Mouse (Mus musculus) CH12.LX (cell line): ENCODE measurements around the gene Nudt16. TPM values are rescaled to one million over a fixed set of nuclear protein-coding genes. Genes with fewer than 3 reads are reported as not detected.

Source experiments
- DNase-seq: peaks from one replicate; pipeline ENCODE4 v3.0.0-alpha.2; 2013; ENCODE audit errors: extremely low read depth
- H3K27ac ChIP-seq: 2 replicates; pipeline ENCODE4 v1.5.1; 2012; ENCODE audit warnings: low read depth, mild to moderate bottlenecking, control low read depth, moderate library complexity; ENCODE audit not compliant: insufficient read depth
- H3K27me3 ChIP-seq: replicated peaks from 2 replicates; pipeline ENCODE3; 2012; ENCODE audit warnings: inconsistent platforms
- H3K36me3 ChIP-seq, 2 experiments: replicated peaks in 1 of 2; 2 replicates each; pipeline versions ENCODE3 to v1.6.1; 2012; ENCODE audit warnings: inconsistent platforms in 1 of 2, low read length in 1 of 2, mild to moderate bottlenecking in 1 of 2, mixed read lengths in 1 of 2, moderate library complexity in 1 of 2; ENCODE audit not compliant: control insufficient read depth in 1 of 2, insufficient read depth in 1 of 2
- H3K4me1 ChIP-seq, 2 experiments: 2 replicates each; pipeline ENCODE4 v1.6.1; 2012; ENCODE audit warnings: inconsistent platforms in 1 of 2, moderate library complexity in 1 of 2; ENCODE audit not compliant: insufficient read depth in 2 of 2, control insufficient read depth in 1 of 2
- H3K4me2 ChIP-seq: 2 replicates; pipeline ENCODE4 v1.6.1; 2012; ENCODE audit warnings: low read depth, mild to moderate bottlenecking, control low read depth; ENCODE audit not compliant: poor library complexity, insufficient read depth, severe bottlenecking
- H3K4me3 ChIP-seq, 3 experiments: fragments of 150-350 bp in 1 of 3; sonication (generic) in 1 of 3; replicated peaks in 1 of 3; 2 replicates each; pipeline versions ENCODE3 to v1.5.1; 2011 to 2012; ENCODE audit warnings: low read depth in 2 of 3, low read length in 2 of 3, mild to moderate bottlenecking in 2 of 3, moderate library complexity in 2 of 3, control low read depth in 1 of 3, improper control_type of control experiment in 1 of 3, inconsistent platforms in 1 of 3, mixed read lengths in 1 of 3; ENCODE audit not compliant: poor library complexity in 1 of 3
- H3K79me2 ChIP-seq: replicated peaks from 2 replicates; pipeline ENCODE4 v1.6.1; 2012; ENCODE audit warnings: mild to moderate bottlenecking, moderate library complexity; ENCODE audit not compliant: control insufficient read depth, poor library complexity, insufficient read depth, severe bottlenecking; ENCODE audit errors: extremely low read depth
- H3K9ac ChIP-seq: 2 replicates; pipeline ENCODE4 v1.6.1; 2012; ENCODE audit warnings: low read depth, mild to moderate bottlenecking, control low read depth, moderate library complexity; ENCODE audit not compliant: insufficient read depth
- H3K9me3 ChIP-seq: replicated peaks from 2 replicates; pipeline ENCODE3; 2012; ENCODE audit warnings: low read length, inconsistent platforms, mixed read lengths
- BHLHE40 ChIP-seq: IDR thresholded peaks from 2 replicates; pipeline ENCODE4 v1.6.1; 2011; ENCODE audit warnings: mild to moderate bottlenecking, low read depth, low read length, improper control_type of control experiment
- CHD2 ChIP-seq: IDR thresholded peaks from 2 replicates; pipeline ENCODE4 v1.6.1; 2011; ENCODE audit warnings: low read length, improper control_type of control experiment
- CTCF ChIP-seq, 2 experiments: IDR thresholded peaks in 1 of 2; conservative IDR thresholded peaks in 1 of 2; 2 replicates each; pipeline ENCODE4 v1.5.1; 2011 to 2012; ENCODE audit warnings: low read depth in 2 of 2, low read length in 2 of 2, improper control_type of control experiment in 1 of 2, inconsistent platforms in 1 of 2, mild to moderate bottlenecking in 1 of 2, moderate library complexity in 1 of 2
- E2F4 ChIP-seq: IDR thresholded peaks from 2 replicates; pipeline ENCODE4 v1.6.1; 2011; ENCODE audit warnings: low read depth, low read length, improper control_type of control experiment; ENCODE audit not compliant: insufficient replicate concordance
- ELF1 ChIP-seq: IDR thresholded peaks from 2 replicates; pipeline ENCODE4 v1.6.1; 2014; ENCODE audit warnings: low read depth, mild to moderate bottlenecking, inconsistent platforms, low read length, improper control_type of control experiment
- EP300 ChIP-seq: IDR thresholded peaks from 2 replicates; pipeline ENCODE4 v1.6.1; 2011; ENCODE audit warnings: low read length, improper control_type of control experiment
- ETS1 ChIP-seq: conservative IDR thresholded peaks from 2 replicates; pipeline ENCODE4 v1.6.1; 2012; ENCODE audit warnings: low read depth, mild to moderate bottlenecking, inconsistent platforms, low read length, improper control_type of control experiment, moderate library complexity
- IRF4 ChIP-seq: IDR thresholded peaks from 2 replicates; pipeline ENCODE4 v1.6.1; 2014; ENCODE audit warnings: low read depth, mild to moderate bottlenecking, inconsistent platforms, low read length, improper control_type of control experiment
- JUN ChIP-seq: IDR thresholded peaks from 2 replicates; pipeline ENCODE4 v1.6.1; 2011; ENCODE audit warnings: low read depth, mild to moderate bottlenecking, low read length, improper control_type of control experiment, moderate library complexity; ENCODE audit not compliant: insufficient read depth
- MAX ChIP-seq: IDR thresholded peaks from 2 replicates; pipeline ENCODE4 v1.6.1; 2011; ENCODE audit warnings: low read length, improper control_type of control experiment
- MYC ChIP-seq: IDR thresholded peaks from 2 replicates; pipeline ENCODE4 v1.6.1; 2011; ENCODE audit warnings: low read depth, mild to moderate bottlenecking, improper control_type of control experiment, low read length
- NRF1 ChIP-seq: IDR thresholded peaks from 2 replicates; pipeline ENCODE4 v1.6.1; 2014; ENCODE audit warnings: low read depth, mild to moderate bottlenecking, inconsistent platforms, low read length, improper control_type of control experiment, moderate library complexity
- PAX5 ChIP-seq: IDR thresholded peaks from 2 replicates; pipeline ENCODE4 v1.6.1; 2012; ENCODE audit warnings: low read length, inconsistent platforms, mixed read lengths
- RCOR1 ChIP-seq: conservative IDR thresholded peaks from 2 replicates; pipeline ENCODE4 v1.6.1; 2012; ENCODE audit warnings: low read depth, mild to moderate bottlenecking, inconsistent platforms, low read length, improper control_type of control experiment
- TBP ChIP-seq: conservative IDR thresholded peaks from 2 replicates; pipeline ENCODE4 v1.6.1; 2011; ENCODE audit warnings: low read depth, low read length, improper control_type of control experiment
- TCF12 ChIP-seq: IDR thresholded peaks from 2 replicates; pipeline ENCODE4 v1.6.1; 2014; ENCODE audit warnings: low read depth, mild to moderate bottlenecking, inconsistent platforms, low read length, improper control_type of control experiment
- UBTF ChIP-seq: IDR thresholded peaks from 2 replicates; pipeline ENCODE4 v1.6.1; 2012; ENCODE audit warnings: low read depth, mild to moderate bottlenecking, inconsistent platforms, low read length, improper control_type of control experiment, moderate library complexity
- USF2 ChIP-seq: conservative IDR thresholded peaks from 2 replicates; pipeline ENCODE4 v1.6.1; 2011; ENCODE audit warnings: low read depth, low read length, improper control_type of control experiment
- ZKSCAN1 ChIP-seq: IDR thresholded peaks from 2 replicates; pipeline ENCODE4 v1.6.1; 2012; ENCODE audit warnings: low read depth, inconsistent platforms, low read length, improper control_type of control experiment, borderline replicate concordance
- ZMIZ1 ChIP-seq: IDR thresholded peaks from 2 replicates; pipeline ENCODE4 v1.6.1; 2012; ENCODE audit warnings: low read depth, mild to moderate bottlenecking, inconsistent platforms, low read length, improper control_type of control experiment
- ZNF384 ChIP-seq: IDR thresholded peaks from 2 replicates; pipeline ENCODE4 v1.6.1; 2012; ENCODE audit warnings: low read depth, low read length, improper control_type of control experiment, inconsistent platforms
- dilution Hi-C: fragments of 300-500 bp; cut with MboI; formaldehyde crosslinking; loops from 2 replicates; pipeline ENCODE4 v1.14.3; 2020; ENCODE audit warnings: low sequenced_read_pairs; ENCODE audit not compliant: extremely low pct_unique_long_range_greater_than_20kb, extremely low pct_ligation_motif_present
- in situ Hi-C: fragments of 300-500 bp; cut with MboI; formaldehyde crosslinking; loops from 3 replicates; pipeline ENCODE4 v1.14.3; 2019; ENCODE audit warnings: low sequenced_read_pairs, low pct_ligation_motif_present, low pct_unique_long_range_greater_than_20kb, mixed read lengths
- polyA plus RNA-seq: library from polyadenylated mRNA; unstranded; fragments of >175 nt; gene quantifications from 2 replicates; pipeline ENCODE4 v1.2.1, GENCODE M21; 2012; ENCODE audit warnings: low read depth; ENCODE audit not compliant: insufficient read length
- total RNA-seq, 2 experiments: library from RNA; depleted of rRNA; stranded (reverse); fragments of 300-350 nt in 1 of 2; fragments of >200 nt in 1 of 2; gene quantifications; 2 replicates each; pipeline ENCODE4 v1.2.3; 2012 to 2014

The Nudt16 gene
- total and polyA plus RNA-seq, 3 experiments: 18.9 to 22.2 (median 20.6) TPM

- Histone ChIP-seq H3K27ac (no peak overlapping the region), H3K36me3 (no peaks in the 10 kb centered on the region), H3K9ac (no peak overlapping the region), H3K4me1 (peaks cover 3 to 9% of the 10 kb centered on the region in 2 experiments), H3K4me2 (no peak overlapping the region), H3K27me3 (no peaks in the 10 kb centered on the region), H3K79me2 (no peaks in the 10 kb centered on the region), H3K9me3 (no peaks in the 10 kb centered on the region), H3K4me3 (no peak overlapping the region)
- DNase-seq: no peak
- in situ Hi-C loops: loop anchor here (25.0 kb wide), 1 partner anchor 251 kb away; the partner anchor contains the start of genes Aste1 and Nek11
- dilution Hi-C loops: no loop called here
- no peak for TF ChIP-seq EP300
- 0 out of 2 replicates have a peak, but pooled peaks have one; percentile 15 for TF ChIP-seq ELF1
Observed at GRCm38 (mm10) chr9:105136404-105136803, 4.8 kb upstream of the Nudt16 start.

- in situ Hi-C loops (loop anchor here (25.0 kb wide), 1 partner anchor 253 kb away; the partner anchor contains the start of genes Aste1 and Nek11), dilution Hi-C loops (no loop called here)
- Histone ChIP-seq H3K4me2 (no peak overlapping the region), H3K27me3 (no peaks in the 10 kb centered on the region), H3K79me2 (no peaks in the 10 kb centered on the region), H3K27ac (no peak overlapping the region), H3K4me3 (no peak overlapping the region), H3K4me1 (peaks cover 14 to 22% of the 10 kb centered on the region in 2 experiments), H3K36me3 (peaks cover 0 to 6% of the 10 kb centered on the region in 2 experiments), H3K9me3 (no peaks in the 10 kb centered on the region), H3K9ac (no peak overlapping the region)
- no peak for DNase-seq
- no peak for TF ChIP-seq PAX5
- TF ChIP-seq USF2: no peak
Observed at GRCm38 (mm10) chr9:105134536-105134935, 2.9 kb upstream of the Nudt16 start.

- Histone ChIP-seq H3K4me3 (peak overlapping the region; percentile 54 to 89 (median 74)), H3K4me1 (peaks cover 14 to 35% of the 10 kb centered on the region in 2 experiments), H3K9me3 (no peaks in the 10 kb centered on the region), H3K79me2 (no peaks in the 10 kb centered on the region), H3K4me2 (peak overlapping the region; percentile 94), H3K27ac (peak overlapping the region; percentile 68), H3K9ac (peak overlapping the region; percentile 67), H3K36me3 (peaks cover 3 to 13% of the 10 kb centered on the region in 2 experiments), H3K27me3 (no peaks in the 10 kb centered on the region)
- in situ Hi-C loops: loop anchor here (25.0 kb wide), 1 partner anchor 255 kb away; the partner anchor contains the start of genes Aste1 and Nek11
- dilution Hi-C loops: no loop called here
- DNase-seq: peak; percentile 79
- no peak for TF ChIP-seq CTCF (conservative IDR thresholded peaks at IDR 0.05 in 1 of 2, IDR thresholded peaks at IDR 0.05 in 1 of 2; ENCODE audit: low read depth in 2 of 2, low read length in 2 of 2)
- TF ChIP-seq IRF4: no peak
- no peak for TF ChIP-seq JUN
- no peak for TF ChIP-seq RCOR1
- TF ChIP-seq UBTF: no peak
- no peak; the same call in 1 of the 2 replicates for TF ChIP-seq TBP
- TF ChIP-seq NRF1: no peak
- no peak; the same call in 1 of the 2 replicates for TF ChIP-seq CHD2
- TF ChIP-seq MYC: no peak
- TF ChIP-seq TCF12: no peak
- no peak for TF ChIP-seq ZNF384
- no peak for TF ChIP-seq ZMIZ1
- no peak for TF ChIP-seq MAX
- TF ChIP-seq ETS1: no peak
- no peak for TF ChIP-seq E2F4
- no peak for TF ChIP-seq ZKSCAN1
- TF ChIP-seq BHLHE40: no peak
Observed at GRCm38 (mm10) chr9:105132002-105132367, 361 bp upstream of the Nudt16 start.
